Mouse (Mus musculus): ENCODE data around the gene Ptdss2. TPM values are rescaled to one million over a fixed set of nuclear protein-coding genes. Genes with fewer than 3 reads are reported as not detected.

Gene Ptdss2
- 22.9 and 24.1 TPM in 2 replicates for polyA plus RNA-seq (2012; rRNA removed)

- H3K4me1 ChIP-seq (ENCODE audit: control insufficient read depth, insufficient read depth, low read length), result no peaks in the 10 kb centered on the region
- WGBS, result 27% methylated on average over 14 of the region's 14 CpGs
- DNase-seq, result peak; percentile 42
- peak within 1 kb of the TSS; percentile 66 for H3K4me3 ChIP-seq (replicated peaks; ENCODE audit: extremely low read depth, low read depth, low read length)
- TF ChIP-seq CTCF (IDR thresholded peaks at IDR 0.05; ENCODE audit: insufficient read depth, low read length) (no peak), POLR2A (IDR thresholded peaks at IDR 0.05; ENCODE audit: borderline replicate concordance, extremely low read depth, low read depth, low read length) (peak; percentile 17; the same call in 1 of the 2 replicates)
These were observed at the start of gene Ptdss2 for GRCm38 (mm10) chr7:141122245-141122644. Gene Ptdss2 (plus strand): TSS chr7:141122382.

GRCm38 (mm10) chr7:141073782-141074181 lies 48.4 kb upstream of the Ptdss2 start:
- 71% methylated on average over 4 of the region's 4 CpGs for WGBS
- Histone ChIP-seq H3K4me1 (ENCODE audit: control insufficient read depth, insufficient read depth, low read length) (no peaks in the 10 kb centered on the region), H3K4me3 (replicated peaks; ENCODE audit: extremely low read depth, low read depth, low read length) (no peak overlapping the region)
- TF ChIP-seq CTCF (IDR thresholded peaks at IDR 0.05; ENCODE audit: insufficient read depth, low read length) (no peak), POLR2A (IDR thresholded peaks at IDR 0.05; ENCODE audit: borderline replicate concordance, extremely low read depth, low read depth, low read length) (no peak)
- DNase-seq, result no peak

- TF ChIP-seq CTCF (IDR thresholded peaks at IDR 0.05; ENCODE audit: insufficient read depth, low read length) (no peak), POLR2A (IDR thresholded peaks at IDR 0.05; ENCODE audit: borderline replicate concordance, extremely low read depth, low read depth, low read length) (no peak)
- 88% methylated on average over 15 of the region's 15 CpGs for WGBS
- Histone ChIP-seq H3K4me3 (replicated peaks; ENCODE audit: extremely low read depth, low read depth, low read length) (no peak within 1 kb of the TSS), H3K4me1 (ENCODE audit: control insufficient read depth, insufficient read depth, low read length) (no peaks in the 10 kb centered on the region)
- no peak for DNase-seq
These were observed 44.3 kb upstream of the Ptdss2 start, which contains the start of gene Pkp3 for GRCm38 (mm10) chr7:141077841-141078240. Gene Pkp3 (plus strand): TSS chr7:141078218.

GRCm38 (mm10) chr7:141078876-141079275 lies 43.3 kb upstream of the Ptdss2 start:
- TF ChIP-seq CTCF (IDR thresholded peaks at IDR 0.05; ENCODE audit: insufficient read depth, low read length), result no peak
- TF ChIP-seq POLR2A (IDR thresholded peaks at IDR 0.05; ENCODE audit: borderline replicate concordance, extremely low read depth, low read depth, low read length), result no peak
- Histone ChIP-seq H3K4me1 (ENCODE audit: control insufficient read depth, insufficient read depth, low read length) (no peaks in the 10 kb centered on the region), H3K4me3 (replicated peaks; ENCODE audit: extremely low read depth, low read depth, low read length) (no peak overlapping the region)
- no peak for DNase-seq
- 90% methylated on average over 4 of the region's 4 CpGs for WGBS

GRCm38 (mm10) chr7:141079481-141080449 lies 42.4 kb upstream of the Ptdss2 start:
- Histone ChIP-seq H3K4me3 (replicated peaks; ENCODE audit: extremely low read depth, low read depth, low read length) (peak overlapping the region; percentile 77), H3K4me1 (ENCODE audit: control insufficient read depth, insufficient read depth, low read length) (no peaks in the 10 kb centered on the region)
- DNase-seq, result peak; percentile 62
- TF ChIP-seq POLR2A (IDR thresholded peaks at IDR 0.05; ENCODE audit: borderline replicate concordance, extremely low read depth, low read depth, low read length) (peak; percentile 38; the same call in 1 of the 2 replicates), CTCF (IDR thresholded peaks at IDR 0.05; ENCODE audit: insufficient read depth, low read length) (no peak)
- 42% methylated on average over 34 of the region's 34 CpGs for WGBS

GRCm38 (mm10) chr7:141087894-141088293 lies 34.3 kb upstream of the Ptdss2 start:
- WGBS, result 17% methylated on average over 8 of the region's 8 CpGs
- no peak for DNase-seq
- no peak for TF ChIP-seq CTCF (IDR thresholded peaks at IDR 0.05; ENCODE audit: insufficient read depth, low read length)
- TF ChIP-seq POLR2A (IDR thresholded peaks at IDR 0.05; ENCODE audit: borderline replicate concordance, extremely low read depth, low read depth, low read length), result no peak
- no peak overlapping the region for H3K4me3 ChIP-seq (replicated peaks; ENCODE audit: extremely low read depth, low read depth, low read length)
- no peaks in the 10 kb centered on the region for H3K4me1 ChIP-seq (ENCODE audit: control insufficient read depth, insufficient read depth, low read length)

GRCm38 (mm10) chr7:141088473-141088872 lies 33.7 kb upstream of the Ptdss2 start:
- TF ChIP-seq CTCF (IDR thresholded peaks at IDR 0.05; ENCODE audit: insufficient read depth, low read length) (no peak), POLR2A (IDR thresholded peaks at IDR 0.05; ENCODE audit: borderline replicate concordance, extremely low read depth, low read depth, low read length) (no peak)
- DNase-seq, result no peak
- no peaks in the 10 kb centered on the region for H3K4me1 ChIP-seq (ENCODE audit: control insufficient read depth, insufficient read depth, low read length)
- H3K4me3 ChIP-seq (replicated peaks; ENCODE audit: extremely low read depth, low read depth, low read length), result no peak overlapping the region
- WGBS, result 14% methylated on average over 18 of the region's 18 CpGs

GRCm38 (mm10) chr7:141090228-141090627 lies 32.0 kb upstream of the Ptdss2 start:
- WGBS, result 65% methylated on average over 8 of the region's 8 CpGs
- Histone ChIP-seq H3K4me1 (ENCODE audit: control insufficient read depth, insufficient read depth, low read length) (no peaks in the 10 kb centered on the region; the same call in 1 of the 2 replicates), H3K4me3 (replicated peaks; ENCODE audit: extremely low read depth, low read depth, low read length) (no peak overlapping the region)
- TF ChIP-seq CTCF (IDR thresholded peaks at IDR 0.05; ENCODE audit: insufficient read depth, low read length) (no peak), POLR2A (IDR thresholded peaks at IDR 0.05; ENCODE audit: borderline replicate concordance, extremely low read depth, low read depth, low read length) (no peak)
- DNase-seq, result no peak

- H3K4me1 ChIP-seq (ENCODE audit: control insufficient read depth, insufficient read depth, low read length), result peaks cover 7% of the 10 kb centered on the region
- peak; percentile 83 for DNase-seq
- TF ChIP-seq CTCF (IDR thresholded peaks at IDR 0.05; ENCODE audit: insufficient read depth, low read length) (peak; percentile 70), POLR2A (IDR thresholded peaks at IDR 0.05; ENCODE audit: borderline replicate concordance, extremely low read depth, low read depth, low read length) (peak; percentile 15; the same call in 1 of the 2 replicates)
- 15% methylated on average over 37 of the region's 37 CpGs for WGBS
- no peak overlapping the region for H3K4me3 ChIP-seq (replicated peaks; ENCODE audit: extremely low read depth, low read depth, low read length)
These were observed 30.0 kb upstream of the Ptdss2 start for GRCm38 (mm10) chr7:141092051-141092735.

All from lung, adult 2 months (tissue).